Mouse (Mus musculus): ENCODE data around the gene Zfp970.
"Not testable (repeated sequence)": the region's sequence is repeated elsewhere in the genome, so short reads cannot be mapped to it uniquely, and the experiment has no call there.

Zfp970 gene

DNA sequence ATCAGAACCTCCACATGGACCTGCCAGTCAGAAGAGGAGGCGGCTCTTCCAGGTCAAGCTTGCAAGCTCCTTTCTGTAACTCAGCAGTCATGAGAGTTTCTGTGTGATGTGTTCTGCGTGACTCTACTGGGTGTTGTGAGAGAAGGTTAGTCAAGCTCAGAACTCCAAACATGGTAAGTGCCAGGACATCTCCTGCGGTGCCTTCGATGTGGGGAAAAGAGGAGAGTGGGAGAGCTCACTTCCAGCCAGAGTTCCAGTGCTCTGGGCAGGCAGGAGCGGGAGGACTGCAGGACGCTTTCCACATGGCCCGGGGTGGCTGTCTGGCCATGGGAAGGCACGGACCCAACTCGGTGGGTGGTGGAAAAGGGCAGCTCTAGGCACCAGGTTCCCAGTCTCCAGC, at the start of gene Zfp970:
Zfp970 (plus strand) TSS at position 58 of the 400 bp plus-strand sequence.
- DNase-seq (ENCODE audit: low read depth): peak; percentile 3

DNA sequence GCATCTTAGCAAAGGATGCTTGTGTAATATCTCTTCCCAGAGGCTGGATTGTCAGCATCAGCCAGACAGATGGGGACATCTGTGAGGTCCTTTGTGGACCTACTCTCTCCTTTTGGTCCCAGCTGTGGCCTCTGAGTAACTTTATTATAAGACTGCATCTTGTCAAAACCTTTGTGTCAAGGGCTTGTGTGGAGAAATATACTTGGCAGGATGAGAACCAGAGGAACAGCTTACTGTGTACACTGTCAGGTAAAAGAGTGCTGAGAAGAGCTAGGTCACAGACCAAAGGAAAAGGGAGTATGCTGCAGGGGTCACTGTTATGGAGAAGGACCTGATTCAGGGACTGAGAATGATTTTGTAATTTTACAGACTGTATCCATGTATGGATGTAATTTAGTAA, 3.7 kb downstream of the Zfp970 start:
- DNase-seq (ENCODE audit: low read depth): not testable (repeated sequence)

DNA sequence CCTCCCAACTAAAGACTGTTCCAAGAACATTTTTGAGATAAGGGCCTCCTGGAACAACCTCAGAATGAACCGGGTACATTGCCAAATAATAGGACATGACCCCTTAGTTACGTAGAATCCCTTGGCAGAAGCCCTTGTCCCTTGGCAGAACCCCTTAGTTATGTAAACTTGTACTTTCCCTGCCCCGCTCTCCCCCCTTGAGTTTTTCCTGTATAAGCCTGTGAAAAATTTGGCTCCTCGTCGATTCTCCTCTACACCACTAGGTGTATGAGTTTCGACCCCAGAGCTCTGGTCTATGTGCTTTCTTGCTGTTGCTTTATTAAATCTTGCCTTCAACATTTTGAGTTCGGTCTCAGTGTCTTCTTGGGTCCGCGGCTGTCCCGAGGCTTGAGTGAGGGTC, 7.7 kb downstream of the Zfp970 start:
- DNase-seq (ENCODE audit: low read depth): not testable (repeated sequence)

DNA sequence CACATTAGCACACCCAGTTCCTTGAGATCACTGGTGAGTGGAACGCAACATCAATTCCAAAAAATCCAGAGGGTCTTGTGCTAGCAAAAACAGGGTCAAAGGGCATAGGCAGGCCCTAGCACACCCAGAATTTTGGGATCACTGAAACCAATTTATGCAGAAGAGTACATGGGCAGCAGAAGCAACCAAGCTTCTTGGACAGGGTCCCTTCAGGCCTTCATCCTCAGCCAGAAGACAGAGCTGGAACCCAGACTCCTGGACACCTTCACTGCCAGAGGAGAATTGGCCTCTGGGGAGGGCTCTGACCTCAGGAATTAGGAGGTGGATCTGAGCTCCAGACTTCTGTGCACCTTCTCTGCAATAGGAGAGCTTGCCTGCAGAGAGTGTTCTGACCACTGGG, 17.4 kb downstream of the Zfp970 start:
- DNase-seq (ENCODE audit: low read depth): not testable (repeated sequence)

DNA sequence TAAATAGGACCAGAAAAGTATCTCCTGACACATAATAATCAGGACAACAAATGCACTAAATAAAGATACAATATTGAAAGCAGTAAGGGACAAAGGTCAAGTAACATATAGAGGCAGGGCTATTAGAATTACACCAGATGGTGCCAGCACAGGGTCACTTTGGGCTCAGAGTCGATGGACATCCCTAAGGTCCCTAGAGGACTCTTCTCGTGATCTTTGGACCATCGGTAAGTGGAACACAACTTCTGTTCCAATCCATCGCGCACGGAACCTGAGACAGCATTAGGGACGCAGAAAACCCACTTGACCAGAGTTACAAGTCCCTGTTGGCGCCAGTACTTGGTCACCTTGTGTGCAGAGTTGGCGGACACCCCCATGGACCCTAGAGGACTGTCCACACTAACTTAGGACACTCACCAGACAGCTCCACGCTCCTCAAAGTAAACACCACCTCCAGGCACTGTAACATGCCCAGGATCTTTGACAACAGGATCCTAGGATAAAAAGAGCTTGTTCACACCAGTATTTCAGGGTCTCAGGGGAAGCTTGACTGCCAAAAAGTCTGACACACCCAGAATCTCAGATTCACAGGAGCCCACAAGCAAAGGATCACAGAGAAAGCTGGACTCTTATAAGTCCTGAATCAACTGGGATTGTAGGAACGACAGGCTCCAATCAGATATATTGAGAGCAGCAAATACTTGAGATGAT, 18.9 kb downstream of the Zfp970 start:
- not testable (repeated sequence) for DNase-seq (ENCODE audit: low read depth)

DNA sequence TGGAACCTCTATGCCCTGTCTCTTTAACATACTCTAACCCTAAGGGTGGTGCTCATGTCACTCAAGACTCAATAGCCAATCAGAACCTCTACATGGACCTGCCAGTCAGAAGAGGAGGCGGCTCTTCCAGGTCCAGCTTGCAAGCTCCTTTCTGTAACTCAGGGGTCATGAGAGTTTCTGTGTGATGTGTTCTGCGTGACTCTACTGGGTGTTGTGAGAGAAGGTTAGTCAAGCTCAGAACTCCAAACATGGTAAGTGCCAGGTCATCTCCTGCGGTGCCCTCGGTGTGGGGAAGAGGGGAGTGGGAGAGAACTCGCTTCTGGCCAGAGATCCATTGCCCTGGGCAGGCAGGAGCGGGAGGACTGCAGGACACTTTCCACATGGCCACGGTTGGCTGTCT, 33.5 kb downstream of the Zfp970 start, which contains the start of gene Gm14403:
Gm14403 (plus strand) TSS at position 149 of the 400 bp plus-strand sequence.
- DNase-seq (ENCODE audit: low read depth): peak; percentile 6

DNA sequence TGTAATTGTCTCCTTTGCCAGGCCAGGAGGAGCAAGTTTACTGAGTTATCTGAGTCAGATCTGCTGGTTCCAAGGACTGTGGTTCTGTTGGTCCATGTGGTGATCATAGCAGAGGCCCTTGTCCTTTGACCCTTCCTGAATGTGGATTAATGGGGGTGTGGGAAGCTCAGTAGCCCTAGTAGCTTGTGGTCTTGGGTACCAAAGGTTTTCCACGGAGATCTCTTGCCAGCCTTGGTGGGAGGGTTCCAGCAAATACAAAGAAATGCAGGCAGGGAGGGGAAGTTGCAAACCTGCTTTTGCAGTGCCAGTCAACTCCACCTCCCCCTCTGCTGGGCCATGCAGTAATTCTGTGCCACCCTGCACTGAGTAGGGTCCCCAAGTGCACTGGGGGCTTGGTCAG, 34.6 kb downstream of the Zfp970 start:
- DNase-seq (ENCODE audit: low read depth): not testable (repeated sequence)

DNA sequence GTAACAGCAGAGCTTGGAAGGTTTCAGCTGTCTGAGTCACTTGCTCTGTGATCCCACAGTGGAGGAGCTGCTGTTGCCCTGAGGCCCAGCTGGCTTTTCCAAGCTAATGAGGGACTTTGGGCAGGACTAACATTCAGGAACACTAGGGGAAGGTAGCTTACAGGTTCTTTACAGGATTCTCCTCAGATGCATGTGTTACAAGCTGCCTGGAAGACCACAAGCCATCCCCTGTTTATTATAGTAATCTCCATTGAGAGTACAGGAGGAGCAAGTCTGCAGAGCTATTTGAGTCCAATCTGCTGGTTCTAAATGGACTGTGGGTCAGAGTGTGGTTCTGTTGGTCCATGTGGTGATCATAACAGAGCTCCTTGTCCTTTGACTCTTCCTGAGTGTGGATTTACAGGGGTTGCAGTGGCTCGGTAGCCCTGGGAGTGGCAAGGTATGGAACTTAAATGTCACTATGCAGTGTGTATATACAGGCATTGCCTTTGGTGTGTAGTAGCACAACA, 40.7 kb downstream of the Zfp970 start:
- DNase-seq (ENCODE audit: low read depth): not testable (repeated sequence)

DNA sequence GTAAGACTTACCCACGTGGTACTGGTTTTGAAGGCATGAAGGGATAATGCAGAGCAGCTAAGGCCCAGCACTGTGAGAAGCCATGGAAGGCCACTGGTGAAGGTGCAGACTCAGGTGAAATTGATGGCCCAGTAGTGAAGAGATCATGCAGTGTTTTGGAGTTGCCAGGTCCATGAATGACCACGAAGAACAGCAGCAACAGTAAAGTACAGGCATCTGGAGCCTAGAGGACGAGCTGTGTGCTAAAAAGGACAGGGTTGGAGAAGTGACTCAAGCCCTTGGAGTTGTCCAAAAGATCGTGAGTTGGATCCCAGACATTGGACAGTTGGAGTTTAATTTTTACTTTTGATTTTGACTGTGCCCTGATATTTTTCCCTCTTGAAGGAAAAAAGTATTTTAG, 46.8 kb downstream of the Zfp970 start:
- not testable (repeated sequence) for DNase-seq (ENCODE audit: low read depth)

DNA sequence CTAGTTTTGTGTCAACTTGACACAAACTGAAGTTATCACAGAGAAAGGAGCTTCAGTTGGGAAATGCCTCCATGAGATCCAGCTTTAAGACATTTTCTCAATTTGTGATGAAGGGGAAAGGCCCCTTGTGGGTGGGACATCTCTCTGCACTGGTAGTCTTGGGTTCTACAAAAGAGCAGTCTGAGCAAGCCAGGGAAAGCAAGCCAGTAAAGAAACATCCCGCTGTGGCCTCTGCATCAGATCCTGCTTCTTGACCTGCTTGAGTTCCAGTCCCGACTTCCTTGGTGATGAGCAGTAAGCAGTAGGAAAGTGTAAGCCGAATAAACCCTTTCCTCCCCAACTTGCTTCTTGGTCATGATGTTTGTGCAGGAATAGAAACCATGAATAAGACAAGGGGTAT, 47.4 kb downstream of the Zfp970 start:
- not testable (repeated sequence) for DNase-seq (ENCODE audit: low read depth)

DNA sequence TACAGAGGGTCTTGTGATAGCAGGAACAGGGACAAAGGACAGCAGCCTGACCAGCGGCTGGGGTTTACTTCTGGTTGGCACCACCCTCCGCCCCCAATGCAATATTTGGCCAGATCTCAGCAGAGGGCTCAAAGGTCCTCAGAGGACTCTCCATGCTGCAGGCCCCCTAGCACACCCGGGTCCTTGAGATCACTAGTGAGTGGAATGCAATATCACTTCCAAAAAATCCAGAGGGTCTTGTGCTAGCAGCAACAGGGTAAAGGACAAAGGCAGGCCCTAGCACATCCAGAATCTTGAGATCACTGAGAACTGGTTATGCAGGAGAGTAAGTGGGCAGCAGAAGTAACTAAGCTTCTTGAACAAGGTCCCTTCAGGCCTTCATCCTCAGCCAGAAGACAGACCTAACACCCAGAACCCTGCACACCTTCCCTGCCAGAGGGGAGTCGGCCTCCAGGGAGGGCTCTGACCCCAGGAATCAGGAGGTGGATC, 49.5 kb downstream of the Zfp970 start:
- not testable (repeated sequence) for DNase-seq (ENCODE audit: low read depth)

DNA sequence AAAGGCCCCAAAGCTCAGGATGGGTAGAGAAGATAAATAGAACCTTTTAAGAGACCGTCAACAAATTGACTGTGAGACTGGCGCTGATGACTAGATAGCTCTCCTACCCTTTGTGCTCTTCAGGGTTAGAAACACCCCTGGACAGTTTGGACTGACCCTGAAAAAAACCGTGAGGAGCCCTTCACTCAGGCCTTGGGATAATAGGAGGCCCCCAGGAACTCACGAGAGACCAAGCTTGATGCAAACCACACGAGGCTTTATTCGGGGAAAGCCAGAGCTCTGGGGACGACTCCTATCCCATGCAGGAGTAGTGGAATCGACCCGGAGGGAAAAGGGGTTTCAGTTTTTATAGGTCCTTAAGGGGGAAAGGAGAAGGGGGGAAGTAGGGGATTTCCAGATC, 53.2 kb downstream of the Zfp970 start:
- not testable (repeated sequence) for DNase-seq (ENCODE audit: low read depth)

DNA sequence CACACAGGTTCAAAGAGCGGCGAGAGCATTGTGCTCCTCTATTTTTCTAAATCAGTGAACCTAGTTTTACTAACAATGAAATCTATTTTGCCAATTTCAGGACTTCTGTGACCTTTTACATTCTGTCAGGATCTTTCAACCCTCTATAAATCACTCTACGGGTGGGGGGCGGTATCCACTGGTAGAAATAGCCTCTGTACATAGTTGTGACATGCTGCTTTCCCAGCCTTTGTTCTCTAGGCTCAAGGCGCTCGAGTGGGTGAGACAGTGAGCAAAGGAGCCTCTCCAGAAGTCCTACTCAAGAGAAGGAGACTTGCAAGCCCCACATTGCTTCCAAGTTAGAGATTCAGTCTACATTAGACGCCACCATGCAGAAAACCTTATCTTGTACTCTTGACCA, 53.8 kb downstream of the Zfp970 start:
- DNase-seq (ENCODE audit: low read depth): not testable (repeated sequence)

DNA sequence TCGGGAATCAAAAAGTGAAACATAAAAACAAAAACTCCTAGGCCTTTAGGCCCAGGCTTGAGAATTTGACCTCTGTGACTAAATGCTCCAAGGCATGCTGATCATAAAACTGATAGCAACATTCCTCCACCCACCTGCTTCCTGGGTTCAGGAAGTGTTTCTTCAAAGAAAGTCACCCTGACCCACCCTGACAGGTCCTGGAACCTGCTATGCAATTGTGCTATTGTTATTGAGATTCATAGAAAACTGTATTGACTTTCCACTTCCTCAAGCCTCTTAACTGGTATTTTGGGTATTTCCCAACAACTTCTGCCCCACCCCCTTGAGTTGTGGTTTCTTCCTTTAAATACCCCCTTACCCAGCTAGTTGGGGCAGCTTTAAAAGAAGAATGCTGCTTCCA, 54.4 kb downstream of the Zfp970 start:
- DNase-seq (ENCODE audit: low read depth): not testable (repeated sequence)

DNA sequence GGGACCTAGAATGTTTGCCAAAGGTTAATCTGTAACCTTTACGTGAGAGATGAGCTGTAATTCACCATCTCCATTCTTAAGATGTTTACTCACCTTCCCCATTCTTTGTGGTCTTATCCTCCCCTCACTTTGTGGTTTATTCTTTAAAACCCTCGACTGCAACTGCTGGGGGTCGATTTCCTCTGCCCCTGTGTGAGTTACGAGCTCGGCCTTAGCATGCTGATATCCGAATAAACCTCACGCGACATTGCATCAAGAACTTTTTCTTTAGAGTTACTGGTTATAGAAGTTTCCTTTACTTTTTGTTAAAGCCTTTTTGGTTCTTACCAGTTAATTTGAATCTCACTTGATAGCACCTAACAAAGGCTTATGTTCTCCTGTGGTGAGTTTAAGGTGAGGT, 55.5 kb downstream of the Zfp970 start:
- DNase-seq (ENCODE audit: low read depth): no peak

DNA sequence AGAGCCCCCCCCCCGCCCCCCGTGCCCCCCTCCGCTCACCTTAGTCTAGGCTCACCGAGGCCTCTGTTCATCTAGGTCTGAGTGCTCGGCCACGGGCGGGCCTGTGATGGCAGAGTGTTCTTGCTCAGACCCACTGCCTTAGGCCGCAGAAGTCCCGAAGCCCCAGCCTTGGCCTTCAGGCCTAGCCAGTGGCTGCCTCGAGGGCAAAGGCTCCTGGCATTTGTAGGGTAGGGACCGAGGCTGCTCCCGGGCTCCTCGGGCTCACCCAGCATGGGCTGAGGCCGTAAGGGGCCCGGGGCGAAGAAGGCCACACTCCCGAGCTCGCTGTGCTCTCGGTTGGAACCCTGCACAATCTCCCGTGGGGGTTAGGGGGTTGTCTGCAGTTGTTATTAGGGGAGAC, 58.5 kb downstream of the Zfp970 start:
- no peak for DNase-seq (ENCODE audit: low read depth)

DNA sequence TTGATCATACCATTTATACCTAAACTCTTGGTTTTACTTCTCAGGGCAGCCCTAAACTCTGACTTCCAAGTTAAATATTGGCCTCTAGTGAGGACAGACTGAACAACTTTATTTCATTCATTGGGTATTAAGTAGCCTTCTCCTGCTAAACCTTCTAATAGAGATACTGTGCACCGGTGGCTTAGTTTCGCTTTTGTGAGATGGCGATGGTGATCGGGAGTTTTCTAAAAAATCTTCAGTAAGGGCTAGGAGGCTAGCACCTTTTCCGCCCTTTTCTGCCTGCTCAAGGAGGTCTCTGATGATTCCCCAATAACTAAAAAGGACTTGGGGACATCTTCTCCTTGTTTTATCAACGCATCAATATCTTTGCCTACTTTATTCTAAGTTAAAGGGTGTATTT, 59.1 kb downstream of the Zfp970 start:
- not testable (repeated sequence) for DNase-seq (ENCODE audit: low read depth)

DNA sequence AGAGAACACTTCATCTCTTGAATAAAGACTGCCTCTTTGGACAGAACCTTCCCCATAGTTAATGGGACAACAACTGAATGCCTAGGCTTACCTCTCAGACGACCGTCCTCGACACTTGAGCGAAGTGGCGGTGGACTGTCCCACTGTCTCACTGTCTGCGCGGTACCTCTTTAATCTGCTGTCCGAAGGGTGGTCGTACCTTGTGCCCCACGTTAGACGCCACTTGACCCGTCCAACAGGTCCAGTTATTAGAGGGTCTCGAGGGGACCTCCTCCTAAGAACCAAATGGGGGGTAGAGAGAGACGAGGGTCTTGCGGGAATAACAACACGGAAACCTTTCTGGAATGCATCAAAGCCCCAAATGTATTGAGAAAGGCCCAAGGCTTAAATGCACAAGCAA, 59.6 kb downstream of the Zfp970 start:
- not testable (repeated sequence) for DNase-seq (ENCODE audit: low read depth)
